ENCODE assay signal across 8 mouse cellular contexts in genomic region chr7:90129271-90129731, GRCm38 (mm10). TPM values are rescaled to one million over a fixed set of nuclear protein-coding genes. Genes with fewer than 3 reads are reported as not detected.
DNase-seq lines count a peak whose midpoint lies in the region; ATAC-seq and TF ChIP-seq lines count a peak whose summit lies in the region.

No protein-coding gene starts in this region.

- peak overlapping the region; percentile 65 for H3K4me2 ChIP-seq in CH12.LX (ENCODE audit: insufficient read depth, low read depth, poor library complexity, severe bottlenecking)
- H3K4me2 ChIP-seq in midbrain, postnatal 0 days (ENCODE audit: low read depth, low read length, poor library complexity, severe bottlenecking) = peak overlapping the region; percentile 57

- H3K4me3 ChIP-seq in CH12.LX (replicated peaks in 1 of 3; ENCODE audit: low read depth in 2 of 3, low read length in 2 of 3, poor library complexity in 1 of 3) = peak overlapping the region; percentile 63 to 78 (median 67)
- H3K4me3 ChIP-seq in limb, embryonic 10.5 days = peak overlapping the region; percentile 98
- H3K4me3 ChIP-seq in midbrain, postnatal 0 days (ENCODE audit: low read depth, low read length) = peak overlapping the region; percentile 97

- dilution Hi-C loops in CH12.LX (cut with MboI; ENCODE audit: extremely low pct_ligation_motif_present, extremely low pct_unique_long_range_greater_than_20kb, low sequenced_read_pairs) = no loop called here

- no peak; the same call in 1 of the 2 replicates for TF ChIP-seq RAD21 in CH12.LX (IDR thresholded peaks at IDR 0.05; ENCODE audit: low read depth, low read length)

- no peaks in the 10 kb centered on the region for H3K27me3 ChIP-seq in CH12.LX (replicated peaks)
- H3K27me3 ChIP-seq in limb, embryonic 10.5 days (ENCODE audit: low read depth, poor library complexity, severe bottlenecking) = no peaks in the 10 kb centered on the region
- no peaks in the 10 kb centered on the region for H3K27me3 ChIP-seq in midbrain, postnatal 0 days (ENCODE audit: insufficient read depth, low read length)

- TF ChIP-seq EP300 in CH12.LX (IDR thresholded peaks at IDR 0.05; ENCODE audit: low read length) = peak; percentile 70

- H3K36me3 ChIP-seq in CH12.LX (replicated peaks in 1 of 2; ENCODE audit: control insufficient read depth in 1 of 2, insufficient read depth in 1 of 2, low read length in 1 of 2) = no peaks in the 10 kb centered on the region
- H3K36me3 ChIP-seq in limb, embryonic 10.5 days = no peaks in the 10 kb centered on the region
- no peaks in the 10 kb centered on the region for H3K36me3 ChIP-seq in midbrain, postnatal 0 days (ENCODE audit: insufficient read depth, low read length)

- TF ChIP-seq POLR2A in CH12.LX (IDR thresholded peaks at IDR 0.05; ENCODE audit: low read depth, low read length) = peak; percentile 55; the same call in 1 of the 2 replicates

- ATAC-seq in inflammation-experienced regulatory T-cells, adult 6 months = peak; percentile 53
- ATAC-seq in midbrain, postnatal 0 days (ENCODE audit: low FRiP score) = peak; percentile 4; the same call in 1 of the 2 replicates

- in situ Hi-C loops in CH12.LX (cut with MboI; ENCODE audit: low pct_ligation_motif_present, low pct_unique_long_range_greater_than_20kb, low sequenced_read_pairs) = no loop called here

- peak overlapping the region; percentile 67 for H3K27ac ChIP-seq in CH12.LX (ENCODE audit: insufficient read depth, low read depth)
- H3K27ac ChIP-seq in limb, embryonic 10.5 days = peak overlapping the region; percentile 99
- peak overlapping the region; percentile 92 for H3K27ac ChIP-seq in midbrain, postnatal 0 days (ENCODE audit: low read depth, low read length)

- H3K9ac ChIP-seq in CH12.LX (ENCODE audit: insufficient read depth, low read depth) = peak overlapping the region; percentile 94
- H3K9ac ChIP-seq in midbrain, postnatal 0 days (replicated peaks; ENCODE audit: low read length, poor library complexity, severe bottlenecking) = peak overlapping the region; percentile 94

- WGBS in limb, embryonic 10.5 days = 1% methylated on average over 12 of the region's 12 CpGs
- 0% methylated on average over 12 of the region's 12 CpGs for WGBS in midbrain, postnatal 0 days

- peaks cover 2 to 30% of the 10 kb centered on the region in 2 experiments for H3K4me1 ChIP-seq in CH12.LX (ENCODE audit: control insufficient read depth in 1 of 2, insufficient read depth in 2 of 2)
- H3K4me1 ChIP-seq in limb, embryonic 10.5 days = peaks cover 19% of the 10 kb centered on the region
- peaks cover 3% of the 10 kb centered on the region; the same call in 1 of the 2 replicates for H3K4me1 ChIP-seq in midbrain, postnatal 0 days (ENCODE audit: insufficient read depth, low read length)

- peaks cover 32% of the 10 kb centered on the region for H3K79me2 ChIP-seq in CH12.LX (replicated peaks; ENCODE audit: control insufficient read depth, extremely low read depth, insufficient read depth, poor library complexity, severe bottlenecking)

- no peaks in the 10 kb centered on the region for H3K9me3 ChIP-seq in CH12.LX (replicated peaks; ENCODE audit: low read length)
- H3K9me3 ChIP-seq in limb, embryonic 10.5 days (replicated peaks) = no peaks in the 10 kb centered on the region
- H3K9me3 ChIP-seq in midbrain, postnatal 0 days (ENCODE audit: low read length) = no peaks in the 10 kb centered on the region

- no peak for TF ChIP-seq CTCF in CH12.LX (conservative IDR thresholded peaks at IDR 0.05 in 1 of 2, IDR thresholded peaks at IDR 0.05 in 1 of 2; ENCODE audit: low read depth in 2 of 2, low read length in 2 of 2)
- TF ChIP-seq CTCF in midbrain, postnatal 0 days (IDR thresholded peaks at IDR 0.05) = no peak

- DNase-seq in 416B (ENCODE audit: low read depth) = peak; percentile 98
- DNase-seq in CH12.LX (ENCODE audit: extremely low read depth) = peak; percentile 92
- peak; percentile 59 for DNase-seq in cerebellum, adult 9-11 months
- peak; percentile 24 to 36 for DNase-seq in gastrocnemius, adult 8-10 months (ENCODE audit: low spot score in 2 of 2)
- DNase-seq in limb, embryonic 10.5 days (ENCODE audit: low spot score) = peak; percentile 50
- peak; percentile 79 for DNase-seq in midbrain, postnatal 0 days (ENCODE audit: low spot score)
- peak; percentile 24 to 34 for DNase-seq in urinary bladder, postnatal 36 days (ENCODE audit: low spot score in 2 of 2)

TF ChIP-seq in CH12.LX, 34 proteins besides CTCF, POLR2A, EP300 and RAD21:
- peak; percentile 56 for TF ChIP-seq ETS1 (conservative IDR thresholded peaks at IDR 0.05; ENCODE audit: low read depth, low read length)
- TF ChIP-seq NELFE (IDR thresholded peaks at IDR 0.05; ENCODE audit: low read depth, low read length) = no peak
- peak; percentile 95 for TF ChIP-seq SIN3A (IDR thresholded peaks at IDR 0.05; ENCODE audit: low read length)
- TF ChIP-seq PAX5 (IDR thresholded peaks at IDR 0.05; ENCODE audit: low read length) = no peak
- peak; percentile 60 for TF ChIP-seq TCF12 (IDR thresholded peaks at IDR 0.05; ENCODE audit: low read depth, low read length)
- TF ChIP-seq HCFC1 (IDR thresholded peaks at IDR 0.05; ENCODE audit: low read depth, low read length) = peak; percentile 49
- peak; percentile 16; the same call in 1 of the 2 replicates for TF ChIP-seq SMC3 (IDR thresholded peaks at IDR 0.05; ENCODE audit: low read depth, low read length)
- TF ChIP-seq CHD2 (IDR thresholded peaks at IDR 0.05; ENCODE audit: low read length) = no peak
- no peak for TF ChIP-seq USF2 (conservative IDR thresholded peaks at IDR 0.05; ENCODE audit: low read depth, low read length)
- no peak for TF ChIP-seq UBTF (IDR thresholded peaks at IDR 0.05; ENCODE audit: low read depth, low read length)
- no peak for TF ChIP-seq MAX (IDR thresholded peaks at IDR 0.05; ENCODE audit: low read length)
- peak; percentile 37; the same call in 1 of the 2 replicates for TF ChIP-seq JUN (IDR thresholded peaks at IDR 0.05; ENCODE audit: insufficient read depth, low read depth, low read length)
- no peak for TF ChIP-seq E2F4 (IDR thresholded peaks at IDR 0.05; ENCODE audit: insufficient replicate concordance, low read depth, low read length)
- no peak for TF ChIP-seq ZC3H11A (IDR thresholded peaks at IDR 0.05; ENCODE audit: low read depth, low read length)
- no peak; the same call in 1 of the 2 replicates for TF ChIP-seq JUND (conservative IDR thresholded peaks at IDR 0.05; ENCODE audit: low read depth, low read length)
- TF ChIP-seq MXI1 (IDR thresholded peaks at IDR 0.05; ENCODE audit: low read depth, low read length) = no peak
- TF ChIP-seq KAT2A (IDR thresholded peaks at IDR 0.05; ENCODE audit: insufficient replicate concordance, low read length) = no peak
- TF ChIP-seq TBP (conservative IDR thresholded peaks at IDR 0.05; ENCODE audit: low read depth, low read length) = peak; percentile 83
- TF ChIP-seq IRF4 (IDR thresholded peaks at IDR 0.05; ENCODE audit: low read depth, low read length) = peak; percentile 55; the same call in 1 of the 2 replicates
- TF ChIP-seq NRF1 (IDR thresholded peaks at IDR 0.05; ENCODE audit: low read depth, low read length) = no peak
- 0 out of 2 replicates have a peak, but pooled peaks have one; percentile 57 for TF ChIP-seq ZNF384 (IDR thresholded peaks at IDR 0.05; ENCODE audit: low read depth, low read length)
- TF ChIP-seq MAZ (IDR thresholded peaks at IDR 0.05; ENCODE audit: low read depth, low read length) = no peak
- peak; percentile 53 for TF ChIP-seq MEF2A (IDR thresholded peaks at IDR 0.05; ENCODE audit: borderline replicate concordance, low read depth, low read length)
- TF ChIP-seq USF1 (IDR thresholded peaks at IDR 0.05; ENCODE audit: low read depth, low read length) = no peak
- TF ChIP-seq CHD1 (IDR thresholded peaks at IDR 0.05; ENCODE audit: low read depth, low read length) = no peak
- TF ChIP-seq ELF1 (IDR thresholded peaks at IDR 0.05; ENCODE audit: low read depth, low read length) = peak; percentile 55
- TF ChIP-seq ZMIZ1 (IDR thresholded peaks at IDR 0.05; ENCODE audit: low read depth, low read length) = no peak

RNA-seq across cellular contexts. Expression of gene Picalm, which starts 0.7 kb away (rescaled TPM):
- 26.1 and 27.6 TPM in 2 replicates for total RNA-seq in CH12.LX (2012; rRNA removed)
- 94.3 and 101 TPM in 2 replicates for total RNA-seq in CH12.LX (2014; rRNA removed)
- 53.2 and 53.4 TPM in 2 replicates for polyA plus RNA-seq in CH12.LX (2012; ENCODE audit: insufficient read length, low read depth)
- 10 to 100 TPM; 64.1 to 79.4 (median 77.9) TPM for total RNA-seq in gastrocnemius, adult 8-10 months (2022)
- 10 to 100 TPM; 60.5 to 86.9 (median 80.0) TPM for polyA plus RNA-seq in inflammation-experienced regulatory T-cells, adult 6 months (2017; shearing (Covaris generic))
- 20.6 and 25.4 TPM in 2 replicates for polyA plus RNA-seq in limb, embryonic 10.5 days (2016; fragmentation: Nextera tagmentation; extraction: Ambion mirVana)
- total RNA-seq in midbrain, postnatal 0 days (2014; rRNA removed) = 173 and 215 TPM in 2 replicates
- 20.2 and 24.8 TPM in 2 replicates for polyA plus RNA-seq in midbrain, postnatal 0 days (2015; fragmentation: Nextera tagmentation; extraction: Ambion mirVana)

Comparison
In these comparisons a context has a peak if more than half of its experiments do, and no peak if none do; other contexts are left out.
1. Peak in every context shown above with its lines: DNase-seq, ATAC-seq, H3K4me3 ChIP-seq and H3K27ac ChIP-seq.
2. DNase-seq: peak in every context shown above with its lines; median percentile 98 in 416B; 92 in CH12.LX; 79 in midbrain, postnatal 0 days; 59 in cerebellum, adult 9-11 months; 50 in limb, embryonic 10.5 days; 30 in gastrocnemius, adult 8-10 months; 29 in urinary bladder, postnatal 36 days.